Mouse (Mus musculus): ENCODE measurements around the gene Vav1.
"Not testable (repeated sequence)": the region's sequence is repeated elsewhere in the genome, so short reads cannot be mapped to it uniquely, and the experiment has no call there.

Vav1 gene

DNA sequence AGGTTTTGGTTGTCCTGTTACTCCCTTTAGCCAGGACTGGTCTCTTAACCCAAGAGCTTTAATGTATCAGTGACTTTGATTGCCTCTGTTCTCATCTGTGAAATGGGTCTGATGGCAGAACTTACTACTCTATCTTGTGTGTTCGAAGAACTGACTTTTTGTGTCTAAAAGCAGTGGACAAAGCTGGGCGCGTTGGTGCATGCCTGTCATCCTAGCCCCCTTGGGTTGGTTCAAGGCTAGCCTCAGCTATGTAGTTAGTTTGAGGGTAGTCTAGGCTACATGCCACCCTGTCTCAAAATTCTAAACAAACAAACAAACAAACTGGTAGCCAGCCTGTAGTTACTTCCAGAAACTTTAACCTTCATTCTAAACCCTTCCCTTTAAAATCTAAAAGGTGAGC, 27.5 kb upstream of the Vav1 start:
- DNase-seq (ENCODE audit: inconsistent age in 2 of 2, low spot score in 1 of 2): no peak

DNA sequence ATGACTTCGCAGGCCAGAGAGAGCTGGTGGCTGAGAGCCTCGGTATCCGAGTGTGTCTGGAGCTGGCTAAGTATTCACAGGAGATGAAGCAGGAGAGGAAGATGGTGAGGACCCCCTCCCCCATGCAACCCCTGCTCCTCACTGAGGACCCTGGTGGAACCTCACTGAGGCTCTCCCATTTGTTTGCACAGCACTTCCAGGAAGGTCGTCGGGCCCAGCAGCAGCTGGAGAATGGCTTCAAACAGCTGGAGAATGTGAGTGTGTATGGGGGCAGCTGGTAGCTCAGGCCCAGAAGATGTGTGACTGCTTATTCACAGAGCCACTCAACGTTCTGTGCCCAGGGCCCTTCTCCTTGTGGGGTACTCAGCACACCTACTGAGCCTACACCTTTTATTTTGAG, 25.6 kb upstream of the Vav1 start:
- no peak for DNase-seq (ENCODE audit: inconsistent age in 2 of 2, low spot score in 1 of 2)

DNA sequence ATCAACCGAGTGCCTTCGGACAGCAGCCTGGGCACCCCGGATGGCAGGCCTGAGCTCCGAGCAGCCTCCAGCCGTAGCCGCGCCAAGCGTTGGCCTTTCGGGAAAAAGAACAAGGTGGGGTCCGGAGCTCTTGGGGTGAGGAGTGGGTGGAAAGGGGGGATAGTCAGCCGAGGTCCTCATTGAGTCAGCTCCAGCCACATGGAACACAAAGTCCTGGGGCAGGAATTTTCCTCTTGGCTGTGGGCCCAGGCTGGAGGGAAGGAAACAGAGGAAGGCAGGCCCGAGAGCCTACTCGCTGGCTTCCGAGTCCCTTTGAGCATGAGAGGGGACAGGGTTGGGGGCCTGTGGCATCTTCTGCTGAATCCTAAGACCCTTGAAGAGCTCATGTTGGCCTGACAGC, 23.5 kb upstream of the Vav1 start:
- DNase-seq (ENCODE audit: inconsistent age in 2 of 2, low spot score in 1 of 2): no peak

DNA sequence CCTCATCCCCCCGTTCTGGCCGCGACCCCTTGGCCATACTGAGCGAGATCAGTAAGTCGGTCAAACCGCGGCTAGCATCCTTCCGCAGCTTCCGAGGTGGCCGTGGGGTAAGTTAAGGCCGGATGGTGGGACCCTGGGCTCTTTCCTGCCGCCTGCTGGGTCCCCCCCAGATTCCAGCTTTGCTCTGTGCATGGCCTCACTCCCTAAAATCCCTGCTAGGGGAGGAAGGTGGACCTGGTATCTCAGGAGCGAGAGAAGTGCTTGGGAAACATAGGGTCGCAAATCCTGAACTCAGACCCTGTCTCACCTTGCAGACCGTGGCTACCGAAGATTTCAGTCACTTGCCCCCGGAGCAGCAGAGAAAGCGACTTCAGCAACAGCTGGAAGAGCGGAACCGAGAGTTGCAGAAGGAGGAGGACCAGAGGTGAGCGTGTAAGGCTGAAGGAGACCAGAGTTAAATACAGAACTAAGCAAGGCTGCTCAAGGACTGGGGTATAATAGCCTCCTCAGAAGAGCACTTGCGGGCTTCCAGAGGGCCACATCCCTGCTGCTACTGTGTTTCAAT, 21.9 kb upstream of the Vav1 start:
- peak in 1 of 2 experiments; percentile 5 for DNase-seq (ENCODE audit: inconsistent age in 2 of 2, low spot score in 1 of 2)

DNA sequence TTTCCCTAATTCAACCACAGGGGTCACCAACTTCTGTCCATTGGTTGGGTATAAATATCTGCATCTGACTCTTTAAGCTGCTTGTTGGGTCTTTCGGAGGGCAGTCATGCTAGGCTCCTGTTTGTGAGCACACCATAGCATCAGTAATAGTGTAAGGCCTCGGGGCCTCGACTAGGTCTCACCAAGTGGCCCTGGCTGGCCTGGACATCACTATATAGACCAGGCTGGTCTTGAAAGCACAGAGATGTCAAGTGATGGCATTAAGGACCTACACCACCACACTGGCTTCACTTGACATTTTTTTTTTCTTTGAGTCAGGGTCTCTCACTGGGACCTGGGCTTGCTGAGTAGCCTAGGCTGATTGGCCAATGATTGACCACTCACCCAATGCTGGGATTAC, 20.7 kb upstream of the Vav1 start:
- DNase-seq (ENCODE audit: inconsistent age in 2 of 2, low spot score in 1 of 2): peak in 1 of 2 experiments; percentile 4

DNA sequence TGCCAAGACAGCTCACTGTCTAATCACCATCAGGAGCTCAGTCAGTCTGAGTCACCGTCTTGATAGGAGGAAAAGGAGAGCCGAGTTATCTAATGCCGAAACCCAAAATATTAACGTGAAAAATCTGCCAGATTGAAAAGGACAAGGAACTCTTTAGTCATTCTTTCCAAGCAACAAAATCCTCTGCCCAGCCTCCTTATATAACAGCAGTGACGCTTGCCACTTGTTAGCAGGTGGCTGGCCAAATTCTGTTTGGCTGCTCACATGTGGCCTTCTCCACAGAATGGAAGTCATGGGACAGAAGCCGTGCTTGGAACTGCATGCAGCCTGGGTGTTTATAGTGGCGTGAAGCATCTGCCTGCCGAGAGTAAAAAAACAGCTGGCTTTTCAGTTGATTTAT, 19.2 kb upstream of the Vav1 start:
- DNase-seq (ENCODE audit: inconsistent age in 2 of 2, low spot score in 1 of 2): peak; percentile 64 to 85

DNA sequence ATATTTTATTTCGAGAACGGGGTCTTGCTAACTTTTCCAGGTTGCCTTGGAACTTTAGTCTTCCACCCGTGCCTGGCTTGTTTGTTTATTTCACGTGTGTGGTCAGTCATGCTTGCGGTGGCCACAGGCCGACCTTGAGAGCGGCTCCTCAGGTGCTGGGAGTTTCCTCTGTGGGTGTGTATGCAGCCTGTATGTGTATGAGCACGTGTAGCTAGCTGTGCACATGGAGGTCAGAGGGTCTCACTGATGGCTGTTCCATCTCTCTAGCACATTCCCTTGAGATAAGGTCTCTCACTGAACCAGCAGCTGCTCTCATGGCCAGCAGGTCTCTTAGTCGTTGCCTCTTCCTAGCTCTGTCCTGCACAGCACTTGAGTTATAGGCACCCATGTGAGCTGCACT, 18.5 kb upstream of the Vav1 start:
- peak; percentile 20 to 47 for DNase-seq (ENCODE audit: inconsistent age in 2 of 2, low spot score in 1 of 2)

DNA sequence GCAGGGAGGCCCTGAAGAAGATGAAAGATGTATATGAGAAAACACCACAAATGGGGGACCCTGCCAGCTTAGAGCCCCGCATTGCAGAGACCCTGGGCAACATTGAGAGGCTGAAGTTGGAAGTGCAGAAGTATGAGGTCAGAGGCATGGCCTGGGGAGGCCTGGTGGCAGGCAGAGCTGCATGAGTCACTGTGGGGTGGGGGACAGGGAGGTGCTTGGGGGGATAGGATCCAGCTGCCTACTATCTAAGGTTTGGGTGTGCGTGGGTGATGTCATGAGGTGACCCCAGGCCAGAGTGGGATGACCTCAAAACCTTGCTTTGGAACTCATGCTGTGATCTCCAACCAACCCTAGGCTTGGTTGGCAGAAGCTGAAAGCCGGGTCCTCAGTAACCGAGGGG, 17.6 kb upstream of the Vav1 start:
- DNase-seq (ENCODE audit: inconsistent age in 2 of 2, low spot score in 1 of 2): peak; percentile 39 to 77

DNA sequence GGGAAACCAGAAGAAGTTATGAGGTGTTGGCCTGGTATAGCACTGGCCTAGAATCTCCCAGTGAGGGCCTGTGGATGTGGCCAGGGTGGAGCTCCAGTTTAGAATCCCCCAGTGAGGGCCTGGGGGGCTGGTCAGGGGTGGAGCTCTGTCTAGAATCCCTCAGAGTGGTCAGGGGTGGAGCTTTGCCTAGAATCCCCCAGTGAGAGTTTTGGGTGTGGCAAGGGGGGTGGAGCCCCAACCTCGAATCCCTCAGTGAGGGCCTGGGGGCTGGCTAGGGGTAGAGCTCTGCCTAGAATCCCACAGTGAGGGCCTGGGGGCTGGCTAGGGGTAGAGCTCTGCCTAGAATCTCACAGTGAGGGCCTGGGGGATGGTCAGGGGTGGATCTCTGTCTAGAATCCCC, 17.1 kb upstream of the Vav1 start:
- DNase-seq (ENCODE audit: inconsistent age in 2 of 2, low spot score in 1 of 2): peak in 1 of 2 experiments; percentile 9

DNA sequence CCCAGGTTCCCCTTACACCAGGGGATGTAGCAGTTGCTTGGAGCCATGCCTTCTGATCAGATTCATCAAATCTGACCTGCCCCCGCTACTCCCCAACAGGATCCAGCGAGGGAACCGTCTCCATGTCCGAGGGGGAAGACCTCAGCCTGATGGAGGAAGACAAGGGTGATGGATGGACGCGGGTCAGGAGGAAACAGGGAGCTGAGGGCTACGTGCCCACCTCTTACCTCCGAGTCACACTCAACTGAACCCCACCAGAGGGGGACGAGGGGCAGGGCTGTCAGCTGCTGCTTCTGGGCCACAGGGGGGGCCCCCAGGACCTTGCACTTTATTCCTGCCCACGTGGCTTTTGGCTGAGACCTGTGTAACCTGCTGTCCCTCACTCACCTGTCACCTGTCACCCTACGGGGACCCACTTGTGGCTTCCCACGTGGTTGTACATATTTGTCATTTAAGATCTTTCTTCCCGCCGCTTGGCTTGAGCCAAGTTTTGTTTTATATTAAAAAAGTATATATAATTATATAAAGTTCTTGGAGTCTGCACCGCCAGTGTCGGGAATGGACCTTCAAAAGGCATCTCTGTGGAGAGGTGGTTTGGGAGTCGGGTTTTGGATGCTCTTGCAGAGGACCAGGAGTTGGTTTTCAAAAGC, 15.9 kb upstream of the Vav1 start:
- peak; percentile 16 to 26 for DNase-seq (ENCODE audit: inconsistent age in 2 of 2, low spot score in 1 of 2)

DNA sequence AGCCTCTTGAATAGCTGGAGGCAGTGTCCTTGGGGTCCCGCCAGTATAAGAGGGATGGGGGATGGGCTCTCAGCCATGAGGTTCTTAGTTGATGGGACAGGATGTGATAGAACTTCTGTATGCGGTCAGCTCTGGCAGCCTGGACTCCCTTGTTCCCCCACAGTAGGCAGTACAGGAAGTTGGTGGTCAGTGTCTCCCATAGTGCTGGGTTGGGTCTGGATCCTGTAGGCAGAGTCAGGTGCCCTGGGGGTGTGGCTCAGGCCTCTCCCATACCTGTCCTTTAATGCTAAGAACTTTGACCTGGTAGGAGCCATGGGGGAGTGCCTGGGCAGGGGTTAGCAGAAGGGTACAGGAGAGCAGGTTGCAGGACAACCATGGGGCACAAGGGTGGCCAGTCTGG, 14.7 kb upstream of the Vav1 start:
- peak in 1 of 2 experiments; percentile 57 for DNase-seq (ENCODE audit: inconsistent age in 2 of 2, low spot score in 1 of 2)

DNA sequence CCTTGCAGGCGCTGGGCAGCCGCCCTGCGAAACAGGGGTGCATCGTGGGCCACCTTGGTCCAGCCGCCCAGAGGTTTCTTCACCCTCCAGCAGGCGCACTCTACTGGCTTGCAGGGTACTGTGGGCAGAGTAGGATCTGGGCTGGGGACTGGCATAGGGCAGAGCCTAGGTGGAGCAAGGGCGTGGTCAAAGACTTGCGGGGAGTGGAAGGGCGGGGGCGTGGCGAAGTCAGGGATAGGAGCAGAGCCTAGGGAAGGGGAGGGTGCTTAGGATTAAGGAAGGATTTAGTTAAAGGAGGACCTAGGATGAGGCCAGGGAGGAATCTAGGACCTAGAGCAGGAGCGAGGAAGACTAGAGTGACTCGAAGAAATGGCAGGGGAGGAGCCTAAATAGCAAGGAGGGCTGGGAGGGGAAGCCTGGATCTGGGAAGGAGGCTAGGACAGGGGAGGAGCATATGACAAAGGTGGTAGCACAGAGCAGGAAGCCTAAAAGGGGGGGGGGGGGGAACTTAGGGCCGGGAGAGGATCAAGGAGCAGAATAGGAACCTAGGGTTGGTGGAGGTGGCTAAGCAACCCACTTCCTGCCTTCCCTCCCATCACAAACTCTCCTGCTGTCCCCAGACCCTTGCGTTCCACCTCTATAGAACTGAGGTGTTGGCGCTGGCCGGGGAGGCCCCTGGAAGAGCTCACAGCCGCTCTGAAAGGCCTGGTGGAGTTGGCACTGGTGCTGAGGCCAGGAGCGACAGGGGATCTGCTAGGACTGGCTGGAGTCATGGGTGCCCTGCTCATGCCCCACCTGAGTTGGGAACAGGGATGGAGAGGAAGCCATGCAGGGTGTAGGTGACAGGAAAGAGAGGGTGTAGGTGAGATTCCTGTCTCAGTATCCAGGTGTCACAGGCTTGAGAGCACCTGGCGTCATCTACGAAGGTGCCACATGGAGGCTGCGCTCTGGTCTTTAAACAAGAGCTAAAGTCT, 13.6 kb upstream of the Vav1 start:
- peak; percentile 94 to 95 for DNase-seq (ENCODE audit: inconsistent age in 2 of 2, low spot score in 1 of 2)

DNA sequence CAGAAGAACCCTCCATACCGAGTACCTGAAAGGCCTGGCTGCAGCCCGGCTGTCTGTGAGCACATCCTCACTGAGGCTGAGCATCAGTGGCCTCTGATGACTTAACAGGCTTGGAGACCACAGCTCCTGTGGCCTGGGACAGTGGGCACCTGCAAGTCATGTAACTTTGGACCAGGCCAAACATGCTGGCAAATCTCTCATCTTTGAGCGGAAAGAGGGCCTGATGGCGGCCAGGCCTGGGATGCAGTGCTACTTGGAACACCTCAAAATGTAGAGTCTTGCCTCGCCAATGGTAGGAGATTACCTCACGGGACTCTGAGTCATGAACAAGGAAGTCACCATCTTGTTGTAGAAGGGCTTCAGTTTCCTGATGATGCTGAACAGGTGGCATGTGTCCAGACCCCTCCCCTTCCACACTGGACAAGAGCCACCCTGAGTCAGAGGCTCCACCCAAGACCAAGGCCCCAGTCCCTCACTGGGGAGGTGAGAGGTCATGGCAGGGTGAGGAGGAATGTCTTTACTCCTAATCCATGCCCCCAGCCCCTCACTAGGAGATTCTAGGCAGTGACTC, 11.3 kb upstream of the Vav1 start:
- peak in 1 of 2 experiments; percentile 73 for DNase-seq (ENCODE audit: inconsistent age in 2 of 2, low spot score in 1 of 2)

DNA sequence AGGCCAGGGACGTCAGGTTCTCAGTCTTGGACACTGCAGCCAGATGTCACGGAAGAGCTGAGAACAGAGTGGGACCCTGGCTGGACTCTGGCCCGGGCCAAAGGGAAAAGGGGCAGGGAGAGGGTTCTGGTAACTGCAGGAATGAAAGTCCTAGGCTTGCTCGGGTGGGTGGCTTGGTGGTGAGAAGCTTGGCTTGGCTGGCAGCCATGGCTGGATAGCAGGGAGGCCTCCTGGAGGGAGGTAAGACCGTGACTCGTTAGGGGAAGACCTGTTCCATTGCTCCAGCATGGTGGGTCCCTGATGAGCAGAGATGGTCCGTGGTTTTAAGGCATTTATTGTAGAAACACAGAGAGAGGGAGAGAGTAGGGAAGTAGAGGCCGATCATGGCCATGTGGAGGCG, 7.6 kb upstream of the Vav1 start:
- peak in 1 of 2 experiments; percentile 24 for DNase-seq (ENCODE audit: inconsistent age in 2 of 2, low spot score in 1 of 2)

DNA sequence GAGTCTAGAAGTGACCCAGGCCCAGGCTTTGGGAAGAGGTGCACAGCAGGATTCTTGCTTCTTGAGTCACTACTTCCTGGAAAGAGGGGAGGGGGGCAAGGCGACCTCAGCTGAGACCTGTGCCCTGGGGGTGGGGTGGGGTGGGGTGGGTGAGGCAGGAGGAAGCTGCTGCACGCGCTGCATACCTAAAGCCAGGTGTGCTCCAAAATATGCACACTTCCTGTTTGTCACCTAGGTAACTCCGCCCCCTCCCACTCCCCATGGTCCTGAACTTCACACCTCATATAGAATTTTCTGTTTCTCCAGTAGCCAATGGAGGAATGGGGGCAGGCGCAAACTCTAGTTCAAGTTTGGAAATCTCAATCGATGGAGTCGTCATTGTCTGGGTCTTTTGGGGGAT, 5.1 kb upstream of the Vav1 start:
- DNase-seq (ENCODE audit: inconsistent age in 2 of 2, low spot score in 1 of 2): peak in 1 of 2 experiments; percentile 29

DNA sequence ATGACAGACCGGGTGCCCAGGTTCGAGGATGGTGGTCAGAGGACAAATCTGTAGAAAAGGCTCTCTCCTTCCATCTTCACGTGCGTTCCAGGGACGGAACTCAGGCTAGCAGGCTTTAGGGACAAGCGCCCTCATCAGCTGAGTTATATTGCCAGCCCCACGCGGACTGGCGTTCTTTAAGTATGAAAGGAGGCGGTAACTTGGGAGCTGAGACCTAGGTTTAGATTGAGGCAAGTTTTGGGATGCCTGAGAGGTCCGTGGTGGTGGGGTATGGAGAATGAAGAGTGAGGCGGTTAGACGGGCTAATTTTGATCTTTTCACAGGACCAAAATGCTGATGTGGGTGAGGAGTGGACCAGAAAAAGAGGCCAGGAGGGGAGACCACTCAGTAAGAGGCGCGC, 4.2 kb upstream of the Vav1 start:
- DNase-seq (ENCODE audit: inconsistent age in 2 of 2, low spot score in 1 of 2): no peak

DNA sequence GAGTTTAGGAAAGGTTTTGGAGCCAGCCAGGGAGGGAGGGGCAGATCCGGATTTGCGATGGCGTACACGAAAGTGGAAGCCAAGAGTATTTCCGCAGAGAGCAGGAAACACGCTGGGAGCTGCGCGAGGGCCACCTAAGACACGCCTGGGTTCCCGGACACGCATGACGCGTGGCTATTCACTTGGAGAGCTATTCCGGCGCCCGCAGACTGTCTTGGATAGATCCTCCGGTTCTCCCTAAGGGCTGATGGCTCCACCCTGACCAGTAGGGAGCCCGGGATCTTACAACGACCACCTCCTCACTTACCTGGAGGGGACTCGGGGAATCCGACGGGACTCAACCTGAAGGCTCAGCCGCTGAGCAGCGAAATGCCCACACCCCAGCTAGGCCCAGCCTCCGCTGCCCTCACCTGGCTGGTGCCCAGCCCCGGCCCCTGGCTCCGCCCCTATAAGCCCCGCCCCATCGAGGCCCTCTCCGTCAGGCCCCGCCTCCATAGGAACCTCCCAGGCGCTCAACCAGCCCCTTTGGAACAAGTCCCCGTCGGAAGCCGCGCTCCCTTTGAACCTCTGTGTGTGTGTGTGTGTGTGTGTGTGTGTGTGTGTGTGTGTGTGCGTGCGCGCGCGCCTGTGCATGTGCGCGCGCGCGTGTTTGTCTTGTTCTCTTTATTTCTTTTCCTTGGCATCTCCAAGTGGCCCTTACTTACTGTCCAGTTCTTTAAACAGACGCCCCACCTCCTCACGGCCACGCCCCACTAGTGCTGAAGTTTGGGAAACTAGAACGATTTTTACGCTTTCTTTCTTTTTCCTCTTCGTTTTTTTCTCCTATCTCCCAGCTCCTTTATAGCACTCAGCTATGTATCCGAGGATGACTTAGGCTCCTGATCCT, 3.5 kb upstream of the Vav1 start:
- peak; percentile 95 to 98 for DNase-seq (ENCODE audit: inconsistent age in 2 of 2, low spot score in 1 of 2)

DNA sequence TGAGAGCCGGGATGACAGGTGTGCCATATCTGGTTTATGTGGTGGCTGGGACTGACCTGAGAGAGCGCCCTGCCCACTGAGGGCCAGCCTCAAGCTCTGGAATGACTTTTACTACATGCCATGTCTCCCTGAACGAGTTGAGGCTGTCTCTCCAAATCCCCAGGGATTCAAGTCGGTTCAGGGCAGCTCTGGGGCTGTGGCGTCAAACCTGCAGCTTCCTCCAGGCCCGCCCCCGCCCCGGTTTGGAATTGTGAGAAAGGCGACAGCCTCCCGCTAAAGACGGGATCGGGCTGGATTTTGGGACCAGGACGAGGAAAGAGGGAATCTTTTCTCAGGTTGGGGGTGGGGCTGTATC, 2.9 kb upstream of the Vav1 start:
- peak; percentile 49 to 81 for DNase-seq (ENCODE audit: inconsistent age in 2 of 2, low spot score in 1 of 2)

DNA sequence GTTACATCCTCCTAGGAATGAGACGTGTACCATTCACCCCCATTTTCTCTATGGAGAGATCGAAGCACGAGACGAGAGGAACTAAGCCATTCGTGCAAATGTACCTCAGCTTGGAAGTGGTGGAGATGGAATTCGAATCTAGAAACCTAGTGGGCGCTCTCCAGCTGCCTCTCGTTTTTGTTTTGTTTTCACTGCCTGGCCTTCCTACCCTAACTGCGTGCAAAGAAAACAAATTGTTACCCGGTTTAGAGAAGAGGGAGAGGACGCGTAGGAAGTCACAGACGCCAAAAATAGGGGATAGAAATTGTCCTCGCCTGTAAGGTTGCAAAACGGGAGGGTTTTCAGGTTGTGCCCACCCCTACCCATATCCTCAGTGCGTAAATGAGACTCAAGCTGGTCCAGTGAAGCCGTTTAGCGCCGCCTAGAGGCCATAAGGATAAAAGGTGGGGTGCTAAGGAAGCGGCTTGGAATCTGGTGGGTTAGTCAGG, 2.2 kb upstream of the Vav1 start:
- peak; percentile 82 to 95 for DNase-seq (ENCODE audit: inconsistent age in 2 of 2, low spot score in 1 of 2)

DNA sequence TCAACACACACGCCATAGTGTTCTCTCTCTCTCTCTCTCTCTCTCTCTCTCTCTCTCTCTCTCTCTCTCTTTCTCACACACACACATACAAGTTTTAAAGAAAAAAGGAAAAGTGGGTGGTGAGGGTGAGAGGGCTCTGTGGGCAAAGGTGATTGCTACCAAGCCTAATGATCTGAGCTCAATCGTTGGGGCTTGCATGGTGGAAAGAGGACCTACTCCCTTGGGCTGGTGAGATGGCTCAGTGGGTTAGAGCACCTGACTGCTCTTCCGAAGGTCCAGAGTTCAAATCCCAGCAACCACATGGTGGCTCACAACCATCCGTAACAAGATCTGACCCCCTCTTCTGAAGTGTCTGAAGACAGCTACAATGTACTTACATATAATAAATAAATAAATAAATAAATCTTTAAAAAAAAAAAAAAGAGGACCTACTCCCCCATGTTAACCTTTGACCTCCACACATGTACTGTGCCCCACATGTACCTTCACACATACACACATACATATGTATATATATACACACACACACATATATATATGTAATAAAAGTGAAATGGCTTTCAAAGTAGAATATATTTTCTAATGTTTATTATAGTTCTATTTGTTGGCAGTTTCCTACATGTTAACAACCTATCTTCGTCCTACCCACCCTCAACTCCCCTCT, 1.2 kb upstream of the Vav1 start:
- DNase-seq (ENCODE audit: inconsistent age in 2 of 2, low spot score in 1 of 2): not testable (repeated sequence)
